21 mouse cellular contexts compared by ENCODE assay signal in the genomic region with DNA sequence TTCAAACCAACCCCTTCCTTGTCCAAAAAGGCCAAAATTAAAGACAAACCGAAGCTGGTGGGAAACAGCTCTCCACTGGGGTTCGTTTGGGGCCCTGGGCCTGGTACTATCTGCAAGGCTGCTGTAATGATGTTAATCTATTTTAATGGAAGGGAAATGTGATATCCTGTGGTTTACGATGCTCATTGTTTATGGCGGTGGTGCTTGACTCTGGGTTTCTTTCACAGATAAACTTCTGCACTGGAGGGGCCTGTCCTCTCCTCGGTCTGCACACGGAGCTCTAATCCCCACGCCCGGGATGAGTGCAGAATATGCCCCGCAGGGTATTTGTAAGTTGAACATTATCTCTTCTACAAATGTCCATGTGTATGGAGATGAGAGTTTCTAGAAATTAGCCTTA.
DNase-seq lines count a peak whose midpoint lies in the region; ATAC-seq and TF ChIP-seq lines count a peak whose summit lies in the region.
"Had no signal": no experiment of that assay in that cellular context is flagged by ENCODE, and none has a peak within 500 bp of the region (broad histone marks: within the 10 kb centered on the region; RNA-seq: fewer than 3 reads in every experiment).

No protein-coding gene starts in this region.

- intact Hi-C loops in left cerebral cortex, adult 2 months (cut with DNase I): no loop called here

- no peak overlapping the region for H3K9ac ChIP-seq in forebrain, embryonic 11.5 days (ENCODE audit: low read length)
- no peak overlapping the region for H3K9ac ChIP-seq in forebrain, embryonic 16.5 days (replicated peaks; ENCODE audit: low read depth, low read length)
- H3K9ac ChIP-seq: embryonic facial prominence, embryonic 15.5 days; heart, embryonic 13.5 days; hindbrain, embryonic 12.5 days had no signal

- H3K27me3 ChIP-seq in forebrain, embryonic 11.5 days (ENCODE audit: control insufficient read depth, insufficient read depth, low read length): no peaks in the 10 kb centered on the region
- no peaks in the 10 kb centered on the region for H3K27me3 ChIP-seq in forebrain, embryonic 16.5 days (replicated peaks; ENCODE audit: control insufficient read depth, insufficient read depth, low read length)
- H3K27me3 ChIP-seq in G1E (ENCODE audit: insufficient read depth, low read length): no peaks in the 10 kb centered on the region
- H3K27me3 ChIP-seq: embryonic facial prominence, embryonic 15.5 days; heart, embryonic 13.5 days; hindbrain, embryonic 12.5 days had no signal

- H3K4me3 ChIP-seq in forebrain, embryonic 11.5 days (ENCODE audit: low read depth, low read length): no peak overlapping the region
- no peak overlapping the region for H3K4me3 ChIP-seq in forebrain, embryonic 16.5 days (replicated peaks; ENCODE audit: low read length)
- no peak overlapping the region for H3K4me3 ChIP-seq in left cerebral cortex, adult 2 months
- no peak overlapping the region for H3K4me3 ChIP-seq in G1E (ENCODE audit: low read depth, low read length)
- H3K4me3 ChIP-seq: embryonic facial prominence, embryonic 15.5 days; erythroblast, embryonic 14.5 days; forebrain, embryonic 10.5 days; gastrocnemius, adult 2 months; heart, embryonic 13.5 days; hindbrain, embryonic 12.5 days had no signal

- no peaks in the 10 kb centered on the region; the same call in 1 of the 2 replicates for H3K36me3 ChIP-seq in forebrain, embryonic 11.5 days (ENCODE audit: control insufficient read depth, insufficient read depth, low read length)
- H3K36me3 ChIP-seq in forebrain, embryonic 16.5 days (ENCODE audit: control insufficient read depth, insufficient read depth): no peaks in the 10 kb centered on the region
- H3K36me3 ChIP-seq in G1E (replicated peaks): peaks cover 87% of the 10 kb centered on the region
- H3K36me3 ChIP-seq: embryonic facial prominence, embryonic 15.5 days had no signal

- peak; percentile 43 for DNase-seq in forebrain, embryonic 11.5 days (ENCODE audit: low spot score)
- no peak for DNase-seq in left cerebral cortex, adult 2 months (ENCODE audit: extremely low spot score in 1 of 2, low spot score in 2 of 2)
- no peak for DNase-seq in left cerebral cortex, adult 8-10 months (ENCODE audit: low spot score in 2 of 2)
- no peak for DNase-seq in G1E (ENCODE audit: low spot score)
- DNase-seq in cerebellum, adult 11 months: no peak
- DNase-seq: adrenal gland, adult 2 months; adrenal gland, postnatal 25 days; B cell, adult 2 months; cerebellum, adult 2 months; cerebellum, postnatal 10 days; embryo, embryonic 11 days; gastrocnemius, adult 2 months; gastrocnemius, postnatal 25 days; heart, postnatal 4 days had no signal

- ATAC-seq in forebrain, embryonic 11.5 days (replicated peaks; ENCODE audit: low FRiP score): no peak
- no peak for ATAC-seq in forebrain, embryonic 16.5 days
- peak; percentile 74 for ATAC-seq in G1E (ENCODE audit: extremely low read depth, insufficient number of reproducible peaks, low FRiP score, poor library complexity, severe bottlenecking)
- peak; percentile 51 for ATAC-seq in megakaryocyte-erythroid progenitor cell, adult 5-6 weeks (replicated peaks; ENCODE audit: low FRiP score, low TSS enrichment, poor library complexity, severe bottlenecking)

- H3K4me2 ChIP-seq in forebrain, embryonic 11.5 days (ENCODE audit: low read depth, low read length, severe bottlenecking): no peak overlapping the region
- no peak overlapping the region for H3K4me2 ChIP-seq in forebrain, embryonic 16.5 days (ENCODE audit: low read length)
- H3K4me2 ChIP-seq: embryonic facial prominence, embryonic 15.5 days; heart, embryonic 13.5 days; hindbrain, embryonic 12.5 days had no signal

- H3K27ac ChIP-seq in forebrain, embryonic 11.5 days (ENCODE audit: low read depth, low read length): no peak overlapping the region
- no peak overlapping the region for H3K27ac ChIP-seq in forebrain, embryonic 16.5 days (ENCODE audit: low read length)
- peak overlapping the region; percentile 48 for H3K27ac ChIP-seq in left cerebral cortex, adult 2 months
- H3K27ac ChIP-seq: embryonic facial prominence, embryonic 15.5 days; forebrain, embryonic 10.5 days; gastrocnemius, adult 2 months; heart, embryonic 13.5 days; hindbrain, embryonic 12.5 days had no signal

- TF ChIP-seq CTCF in left cerebral cortex, adult 2 months (IDR thresholded peaks at IDR 0.05): no peak
- no peak for TF ChIP-seq CTCF in G1E (IDR thresholded peaks at IDR 0.05; ENCODE audit: low read depth, low read length)

- H3K4me1 ChIP-seq in forebrain, embryonic 11.5 days (replicated peaks; ENCODE audit: control insufficient read depth, insufficient read depth, low read length): peaks cover 8% of the 10 kb centered on the region; the same call in 1 of the 2 replicates
- peaks cover 63% of the 10 kb centered on the region for H3K4me1 ChIP-seq in forebrain, embryonic 16.5 days (replicated peaks; ENCODE audit: control insufficient read depth, insufficient read depth, low read length)
- H3K4me1 ChIP-seq in G1E (ENCODE audit: insufficient read depth, low read depth, low read length): peaks cover 57% of the 10 kb centered on the region

- H3K9me3 ChIP-seq in forebrain, embryonic 11.5 days (ENCODE audit: control insufficient read depth, low read length): no peaks in the 10 kb centered on the region
- H3K9me3 ChIP-seq in forebrain, embryonic 16.5 days (ENCODE audit: control insufficient read depth, low read length): no peaks in the 10 kb centered on the region
- no peaks in the 10 kb centered on the region for H3K9me3 ChIP-seq in G1E (replicated peaks)
- H3K9me3 ChIP-seq: embryonic facial prominence, embryonic 15.5 days; forebrain, embryonic 10.5 days; heart, embryonic 13.5 days; hindbrain, embryonic 12.5 days had no signal

- WGBS in forebrain, embryonic 11.5 days: 62% methylated on average over 9 of the region's 9 CpGs
- 59% methylated on average over 9 of the region's 9 CpGs for WGBS in forebrain, embryonic 16.5 days

Comparison
In these comparisons a context has a peak if more than half of its experiments do, and no peak if none do; other contexts are left out.
1. ATAC-seq: peak in G1E (single experiment) and megakaryocyte-erythroid progenitor cell, adult 5-6 weeks (single experiment); none in forebrain, embryonic 11.5 days (single experiment) and forebrain, embryonic 16.5 days (single experiment).